Mouse (Mus musculus) heart, embryonic 14.5 days (tissue): Measurements from ENCODE around the gene Olfr1441. TPM values are rescaled to one million over a fixed set of nuclear protein-coding genes. Genes with fewer than 3 reads are reported as not detected.

Experiments
- ATAC-seq: fragments of 200-750 bp; cut with Nextera tagmentation; 2 replicates; pipeline ENCODE4 v1.8.0; 2017; ENCODE audit warnings: low read depth, moderate TSS enrichment; ENCODE audit not compliant: insufficient number of reproducible peaks, insufficient read depth, low FRiP score
- H3K27ac ChIP-seq, 2 experiments: fragments of 200-500 bp in 1 of 2; fragments of 300-500 bp in 1 of 2; sonication (generic) in 1 of 2; replicated peaks in 1 of 2; 2 replicates each; pipeline ENCODE4 v1.5.1; 2012 to 2014; ENCODE audit warnings: low read depth in 2 of 2, low read length in 2 of 2, control low read depth in 1 of 2, mild to moderate bottlenecking in 1 of 2, mixed read lengths in 1 of 2; ENCODE audit not compliant: control insufficient read depth in 1 of 2, insufficient read depth in 1 of 2
- H3K27me3 ChIP-seq: fragments of 300-500 bp; sonication (generic); 2 replicates; pipeline ENCODE4 v1.6.1; 2014; ENCODE audit warnings: mild to moderate bottlenecking, low read length, control low read depth; ENCODE audit not compliant: control insufficient read depth, insufficient read depth
- H3K36me3 ChIP-seq: fragments of 300-500 bp; sonication (generic); 2 replicates; pipeline ENCODE4 v1.6.1; 2014; ENCODE audit warnings: mild to moderate bottlenecking, control low read depth, low read length, mixed read lengths; ENCODE audit not compliant: control insufficient read depth, insufficient read depth
- H3K4me1 ChIP-seq, 2 experiments: fragments of 200-500 bp in 1 of 2; fragments of 300-500 bp in 1 of 2; sonication (generic) in 1 of 2; 2 replicates each; pipeline ENCODE4 v1.6.1; 2012 to 2014; ENCODE audit warnings: low read length in 2 of 2, control low read depth in 1 of 2, mixed read lengths in 1 of 2; ENCODE audit not compliant: control insufficient read depth in 2 of 2, insufficient read depth in 2 of 2
- H3K4me2 ChIP-seq: fragments of 300-500 bp; sonication (generic); 2 replicates; pipeline ENCODE4 v1.6.1; 2014; ENCODE audit warnings: mild to moderate bottlenecking, low read length
- H3K4me3 ChIP-seq, 2 experiments: fragments of 200-500 bp in 1 of 2; fragments of 300-500 bp in 1 of 2; sonication (generic) in 1 of 2; 2 replicates each; pipeline ENCODE4 v1.5.1; 2012 to 2014; ENCODE audit warnings: low read length in 2 of 2, mild to moderate bottlenecking in 2 of 2, control low read depth in 1 of 2, low read depth in 1 of 2, moderate library complexity in 1 of 2; ENCODE audit not compliant: control insufficient read depth in 1 of 2, insufficient read depth in 1 of 2
- H3K9ac ChIP-seq: fragments of 300-500 bp; sonication (generic); 2 replicates; pipeline ENCODE4 v1.6.1; 2014; ENCODE audit warnings: mild to moderate bottlenecking, low read length
- H3K9me3 ChIP-seq: fragments of 300-500 bp; sonication (generic); 2 replicates; pipeline ENCODE4 v1.6.1; 2016; ENCODE audit warnings: low read length, control low read depth; ENCODE audit not compliant: control insufficient read depth
- WGBS: fragments of 180-500 bp; shearing (Covaris S2); extraction: QIAGEN DNeasy Blood & Tissue Kit; methylation state at CpG from one replicate; pipeline ENCODE4 v1.1.7; 2014; 5-methylcytosine and 5-hydroxymethylcytosine counted together
- polyA plus RNA-seq: library from polyadenylated mRNA; unstranded; fragments of >200 nt; fragmentation: Nextera tagmentation; extraction: Ambion mirVana; gene quantifications from 2 replicates; pipeline ENCODE4 v1.2.1, GENCODE M21; 2014

The Olfr1441 gene
- polyA plus RNA-seq, 1 experiment from 2014 or later: not detected

- WGBS: 79% methylated on average over 5 of the region's 5 CpGs
- no peaks in the 10 kb centered on the region for H3K27me3 ChIP-seq
- H3K4me1 ChIP-seq: no peaks in the 10 kb centered on the region
- H3K27ac ChIP-seq: no peak overlapping the region
- no peak overlapping the region for H3K4me2 ChIP-seq
- H3K9ac ChIP-seq: no peak overlapping the region
- no peak for ATAC-seq
- no peak overlapping the region for H3K4me3 ChIP-seq
- H3K9me3 ChIP-seq: no peaks in the 10 kb centered on the region
- H3K36me3 ChIP-seq: no peaks in the 10 kb centered on the region
Observed at GRCm38 (mm10) chr19:12427101-12427500, 9.9 kb downstream of the Olfr1441 start.

DNA sequence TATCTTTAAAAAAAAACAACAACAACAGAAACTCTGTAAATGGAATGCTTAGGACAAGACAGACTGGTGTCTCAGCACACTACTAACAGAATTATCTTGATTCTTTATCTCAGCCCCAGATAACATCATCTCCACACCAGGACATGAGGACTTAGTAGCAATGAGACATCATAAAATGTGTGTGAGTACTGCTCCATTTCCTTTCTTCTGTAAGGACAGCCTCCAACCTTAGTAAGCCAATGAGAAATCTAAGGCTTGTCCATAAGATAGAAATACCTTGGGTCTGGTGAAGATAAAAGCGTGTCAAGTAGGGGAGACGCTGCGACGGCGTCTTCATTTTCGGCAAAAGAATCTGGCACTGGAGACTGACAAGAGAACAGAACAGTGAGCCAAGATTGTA is 10.4 kb downstream of the Olfr1441 start, which contains the start of gene Pfpl:
TSS of gene Pfpl (plus strand) at position 301 of the 400 bp plus-strand sequence.
- no peaks in the 10 kb centered on the region for H3K9me3 ChIP-seq
- 79% methylated on average over 6 of the region's 6 CpGs for WGBS
- H3K27ac ChIP-seq: no peak within 1 kb of the TSS
- no peak within 1 kb of the TSS for H3K9ac ChIP-seq
- no peaks in the 10 kb centered on the region for H3K36me3 ChIP-seq
- no peak within 1 kb of the TSS for H3K4me2 ChIP-seq
- ATAC-seq: no peak
- H3K27me3 ChIP-seq: no peaks in the 10 kb centered on the region
- H3K4me1 ChIP-seq: no peaks in the 10 kb centered on the region
- H3K4me3 ChIP-seq: no peak within 1 kb of the TSS

GRCm38 (mm10) chr19:12433033-12433432 is 15.8 kb downstream of the Olfr1441 start:
- H3K36me3 ChIP-seq: no peaks in the 10 kb centered on the region
- ATAC-seq: no peak

DNA sequence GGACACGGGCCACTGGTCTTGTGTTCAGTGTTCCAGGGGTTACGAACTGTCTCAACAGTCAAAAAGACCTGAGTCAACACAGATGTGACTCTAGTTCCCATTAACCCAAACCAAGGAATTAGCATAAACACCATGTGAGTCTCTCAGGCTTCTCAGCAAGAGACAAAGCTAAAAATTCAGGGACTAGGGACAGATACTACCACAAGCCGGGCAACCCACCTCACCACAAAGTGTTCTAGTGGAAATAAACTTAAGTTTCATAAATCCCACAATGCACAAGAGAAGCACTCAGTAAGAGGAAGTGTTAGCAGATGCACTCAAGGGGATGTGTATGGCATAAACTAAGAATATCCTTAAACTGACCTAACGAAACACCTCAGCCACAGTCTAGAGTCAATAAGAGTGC is 17.8 kb downstream of the Olfr1441 start:
- Histone ChIP-seq H3K27me3 (no peaks in the 10 kb centered on the region), H3K36me3 (no peaks in the 10 kb centered on the region), H3K4me1 (no peaks in the 10 kb centered on the region), H3K27ac (no peak overlapping the region), H3K4me3 (no peak overlapping the region), H3K9me3 (no peaks in the 10 kb centered on the region), H3K9ac (no peak overlapping the region), H3K4me2 (no peak overlapping the region)
- WGBS: 78% methylated on average over 4 of the region's 4 CpGs
- no peak for ATAC-seq

More at GRCm38 (mm10) chr19:12433033-12433432, 15.8 kb downstream of the Olfr1441 start:
- Histone ChIP-seq H3K4me1 (no peaks in the 10 kb centered on the region), H3K9me3 (no peaks in the 10 kb centered on the region), H3K27ac (no peak overlapping the region), H3K4me3 (no peak overlapping the region), H3K9ac (no peak overlapping the region), H3K27me3 (no peaks in the 10 kb centered on the region), H3K4me2 (no peak overlapping the region)
- 9% methylated on average over 2 of the region's 2 CpGs for WGBS

DNA sequence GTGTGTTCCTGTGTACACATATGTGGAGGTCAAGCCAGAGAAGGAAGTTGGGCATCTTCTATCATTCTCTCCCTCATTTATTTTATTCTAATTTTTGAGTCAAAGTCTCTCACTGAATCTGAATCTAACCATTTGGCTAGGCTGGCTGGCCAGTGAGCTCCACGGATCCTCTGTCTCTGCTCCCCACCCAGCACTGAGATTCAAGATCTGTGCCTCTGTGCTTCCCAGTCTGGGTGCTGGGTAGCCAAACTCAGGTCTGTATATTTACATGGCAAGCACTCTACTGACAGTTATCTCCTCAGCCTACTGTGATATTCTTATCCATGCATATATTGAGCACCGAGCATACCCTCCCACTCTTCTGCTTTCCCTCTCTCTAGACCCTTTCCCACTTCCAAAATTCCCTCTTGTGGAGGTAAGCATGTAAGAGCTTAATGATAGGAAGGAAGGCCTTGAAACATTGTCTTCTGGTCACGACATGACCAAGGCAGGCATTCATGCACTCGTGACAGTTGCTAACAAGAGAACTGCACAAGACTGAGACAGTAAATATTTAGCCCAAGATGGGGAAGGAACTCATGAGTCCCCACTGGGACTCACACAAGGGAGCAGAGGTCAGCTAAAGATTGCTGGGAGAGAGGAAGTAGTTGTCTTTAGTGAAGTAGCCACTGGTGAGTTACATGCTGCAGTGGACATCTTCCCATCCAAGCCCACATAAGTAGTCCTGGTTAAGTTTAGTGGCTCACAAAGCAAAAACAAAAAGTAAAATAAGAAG is 18.7 kb downstream of the Olfr1441 start:
- no peaks in the 10 kb centered on the region for H3K9me3 ChIP-seq
- H3K9ac ChIP-seq: no peak overlapping the region
- no peak for ATAC-seq
- WGBS: 64% methylated on average over 4 of the region's 4 CpGs
- no peak overlapping the region for H3K4me3 ChIP-seq
- no peak overlapping the region for H3K27ac ChIP-seq
- H3K4me1 ChIP-seq: no peaks in the 10 kb centered on the region
- no peak overlapping the region for H3K4me2 ChIP-seq
- H3K36me3 ChIP-seq: no peaks in the 10 kb centered on the region
- H3K27me3 ChIP-seq: no peaks in the 10 kb centered on the region

DNA sequence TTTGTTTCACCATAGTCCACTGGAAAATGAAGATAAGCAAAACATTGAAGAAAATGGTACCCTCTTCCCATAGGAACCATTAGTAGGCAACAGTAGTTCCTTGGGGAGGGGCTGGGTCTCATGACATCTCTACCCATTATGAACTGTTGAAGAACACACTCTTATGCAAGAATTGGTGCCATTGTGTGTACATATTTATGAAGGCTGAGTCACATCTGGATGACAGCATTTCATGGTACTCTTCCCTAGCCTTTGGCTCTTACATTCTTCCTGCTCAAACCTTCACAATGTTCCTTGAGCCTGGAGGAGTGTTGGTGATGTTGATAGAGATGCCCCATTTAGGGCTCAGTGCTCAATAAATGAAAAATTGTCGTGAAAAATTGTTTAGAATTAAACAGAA is 22.3 kb downstream of the Olfr1441 start:
- Histone ChIP-seq H3K4me2 (no peak overlapping the region), H3K4me1 (0 out of 4 replicates have a peak, but pooled peaks cover 0 to 5% of the 10 kb centered on the region in 2 experiments), H3K4me3 (no peak overlapping the region), H3K36me3 (no peaks in the 10 kb centered on the region), H3K9ac (no peak overlapping the region), H3K27me3 (no peaks in the 10 kb centered on the region), H3K9me3 (no peaks in the 10 kb centered on the region), H3K27ac (no peak overlapping the region)
- 42% methylated on average over 1 of the region's 1 CpGs for WGBS
- ATAC-seq: no peak

- Histone ChIP-seq H3K27me3 (no peaks in the 10 kb centered on the region), H3K9ac (no peak overlapping the region), H3K4me1 (0 out of 4 replicates have a peak, but pooled peaks cover 0 to 5% of the 10 kb centered on the region in 2 experiments), H3K4me2 (no peak overlapping the region), H3K36me3 (no peaks in the 10 kb centered on the region), H3K9me3 (no peaks in the 10 kb centered on the region), H3K27ac (no peak overlapping the region), H3K4me3 (no peak overlapping the region)
- ATAC-seq: no peak
- 68% methylated on average over 5 of the region's 5 CpGs for WGBS
Observed at GRCm38 (mm10) chr19:12440103-12440725, 23.0 kb downstream of the Olfr1441 start.
